Comparison of ENCODE assay signal across 11 mouse cellular contexts in genomic region chr11:119666567-119667108, GRCm38 (mm10).
A peak's percentile ranks its signal among the peaks of the same experiment; 100 is the strongest.
DNase-seq lines count a peak whose midpoint lies in the region; ATAC-seq and TF ChIP-seq lines count a peak whose summit lies in the region.
"Had no signal": no experiment of that assay in that cellular context is flagged by ENCODE, and none has a peak within 500 bp of the region (broad histone marks: within the 10 kb centered on the region; RNA-seq: fewer than 3 reads in every experiment).

No protein-coding gene starts in this region.

- no peaks in the 10 kb centered on the region for H3K9me3 ChIP-seq in hindbrain, embryonic 10.5 days
- H3K9me3 ChIP-seq in hindbrain, postnatal 0 days (ENCODE audit: low read length): no peaks in the 10 kb centered on the region
- H3K9me3 ChIP-seq in neural tube, embryonic 11.5 days (ENCODE audit: control insufficient read depth, low read length): no peaks in the 10 kb centered on the region
- no peaks in the 10 kb centered on the region for H3K9me3 ChIP-seq in midbrain, embryonic 13.5 days
- H3K9me3 ChIP-seq: liver, embryonic 12.5 days had no signal

- no peaks in the 10 kb centered on the region for H3K36me3 ChIP-seq in hindbrain, embryonic 10.5 days
- H3K36me3 ChIP-seq in hindbrain, postnatal 0 days (ENCODE audit: insufficient read depth, low read length): no peaks in the 10 kb centered on the region
- no peaks in the 10 kb centered on the region for H3K36me3 ChIP-seq in neural tube, embryonic 11.5 days (ENCODE audit: control insufficient read depth, insufficient read depth, low read length)
- no peaks in the 10 kb centered on the region for H3K36me3 ChIP-seq in midbrain, embryonic 13.5 days
- H3K36me3 ChIP-seq: liver, embryonic 12.5 days had no signal

- TF ChIP-seq CTCF in hindbrain, postnatal 0 days (IDR thresholded peaks at IDR 0.05; ENCODE audit: low read depth): no peak

- WGBS in hindbrain, embryonic 10.5 days: 10% methylated on average over 2 of the region's 2 CpGs
- WGBS in hindbrain, postnatal 0 days: 12% methylated on average over 2 of the region's 2 CpGs
- WGBS in neural tube, embryonic 11.5 days: 28% methylated on average over 2 of the region's 2 CpGs
- WGBS in midbrain, embryonic 13.5 days: 19% methylated on average over 2 of the region's 2 CpGs

- no peak for ATAC-seq in hindbrain, postnatal 0 days
- ATAC-seq in neural tube, embryonic 11.5 days (ENCODE audit: insufficient read depth, low FRiP score, low TSS enrichment): no peak
- ATAC-seq in midbrain, embryonic 13.5 days: no peak
- no peak for ATAC-seq in inflammation-experienced regulatory T-cells, adult 6 months
- ATAC-seq: liver, embryonic 12.5 days had no signal

- DNase-seq in hindbrain, embryonic 10.5 days (ENCODE audit: low spot score): no peak
- no peak for DNase-seq in hindbrain, postnatal 0 days (ENCODE audit: low spot score)
- DNase-seq in neural tube, embryonic 11.5 days (ENCODE audit: low spot score): no peak
- DNase-seq in neural tube, embryonic 10.5 days (ENCODE audit: extremely low spot score, low spot score): no peak
- no peak for DNase-seq in layer of hippocampus, adult 8-10 months (ENCODE audit: low spot score in 2 of 2)
- DNase-seq: cerebellum, postnatal 10 days; gastrocnemius, postnatal 10 days had no signal

- H3K9ac ChIP-seq in hindbrain, postnatal 0 days (replicated peaks; ENCODE audit: low read length): no peak overlapping the region
- no peak overlapping the region for H3K9ac ChIP-seq in neural tube, embryonic 11.5 days (ENCODE audit: low read length)
- no peak overlapping the region for H3K9ac ChIP-seq in midbrain, embryonic 13.5 days (replicated peaks)
- H3K9ac ChIP-seq: liver, embryonic 12.5 days had no signal

- no peaks in the 10 kb centered on the region for H3K27me3 ChIP-seq in hindbrain, embryonic 10.5 days (ENCODE audit: insufficient read depth, poor library complexity, severe bottlenecking)
- no peaks in the 10 kb centered on the region for H3K27me3 ChIP-seq in hindbrain, postnatal 0 days (ENCODE audit: insufficient read depth, low read length)
- H3K27me3 ChIP-seq in neural tube, embryonic 11.5 days (ENCODE audit: control insufficient read depth, insufficient read depth, low read length): no peaks in the 10 kb centered on the region
- no peaks in the 10 kb centered on the region for H3K27me3 ChIP-seq in midbrain, embryonic 13.5 days
- H3K27me3 ChIP-seq: liver, embryonic 12.5 days had no signal

- H3K4me1 ChIP-seq in hindbrain, embryonic 10.5 days (replicated peaks): peaks cover 58% of the 10 kb centered on the region
- peaks cover 9% of the 10 kb centered on the region for H3K4me1 ChIP-seq in hindbrain, postnatal 0 days (ENCODE audit: insufficient read depth, low read length)
- H3K4me1 ChIP-seq in neural tube, embryonic 11.5 days (ENCODE audit: control insufficient read depth, insufficient read depth, low read length): no peaks in the 10 kb centered on the region
- H3K4me1 ChIP-seq in midbrain, embryonic 13.5 days (replicated peaks): peaks cover 30% of the 10 kb centered on the region

- no peak overlapping the region for H3K4me3 ChIP-seq in hindbrain, embryonic 10.5 days
- no peak overlapping the region for H3K4me3 ChIP-seq in hindbrain, postnatal 0 days (ENCODE audit: low read length)
- no peak overlapping the region for H3K4me3 ChIP-seq in neural tube, embryonic 11.5 days (ENCODE audit: low read depth, low read length)
- H3K4me3 ChIP-seq in midbrain, embryonic 13.5 days (replicated peaks): no peak overlapping the region
- H3K4me3 ChIP-seq: erythroblast, embryonic 14.5 days; liver, embryonic 12.5 days had no signal

- H3K4me2 ChIP-seq in hindbrain, postnatal 0 days (ENCODE audit: low read depth, low read length): no peak overlapping the region
- H3K4me2 ChIP-seq in neural tube, embryonic 11.5 days (ENCODE audit: low read depth): no peak overlapping the region
- H3K4me2 ChIP-seq in midbrain, embryonic 13.5 days (replicated peaks): no peak overlapping the region
- H3K4me2 ChIP-seq: liver, embryonic 12.5 days had no signal

- peak overlapping the region; percentile 40; the same call in 1 of the 2 replicates for H3K27ac ChIP-seq in hindbrain, embryonic 10.5 days
- no peak overlapping the region for H3K27ac ChIP-seq in hindbrain, postnatal 0 days
- H3K27ac ChIP-seq in neural tube, embryonic 11.5 days (ENCODE audit: low read depth, low read length): 0 out of 2 replicates have a peak overlapping the region, but pooled peaks have one; percentile 20
- 0 out of 2 replicates have a peak overlapping the region, but pooled peaks have one; percentile 31 for H3K27ac ChIP-seq in midbrain, embryonic 13.5 days
- H3K27ac ChIP-seq: liver, embryonic 12.5 days had no signal
